Mouse (Mus musculus): ENCODE data around the gene Clec4a2.

GRCm38 (mm10) chr6:123095125-123095843, 10.9 kb upstream of the Clec4a2 start:
- no peak for TF ChIP-seq POLR2AphosphoS2 (IDR thresholded peaks at IDR 0.05; ENCODE audit: insufficient read length, low read depth)
- TF ChIP-seq POLR2A (IDR thresholded peaks at IDR 0.05; ENCODE audit: insufficient read length, low read depth) = no peak
- TF ChIP-seq USF1 (IDR thresholded peaks at IDR 0.05; ENCODE audit: low read depth) = no peak
- no peak for TF ChIP-seq MYOG (IDR thresholded peaks at IDR 0.05; ENCODE audit: control insufficient read depth in 1 of 3, insufficient read depth in 1 of 3, insufficient read length in 2 of 3, low read depth in 2 of 3)
- TF ChIP-seq E2F4 (IDR thresholded peaks at IDR 0.05; ENCODE audit: insufficient read depth) = no peak
- no peak for TF ChIP-seq MAX (IDR thresholded peaks at IDR 0.05; ENCODE audit: low read depth)
- TF ChIP-seq TCF12 (IDR thresholded peaks at IDR 0.05; ENCODE audit: insufficient read depth, poor library complexity, severe bottlenecking) = no peak
- no peak for TF ChIP-seq MYOD1 (IDR thresholded peaks at IDR 0.05; ENCODE audit: control insufficient read depth in 1 of 3, insufficient read length in 2 of 3, low read depth in 2 of 3)
- TF ChIP-seq REST (IDR thresholded peaks at IDR 0.05; ENCODE audit: insufficient read depth, insufficient read length) = no peak
- no peak for TF ChIP-seq TCF3 (IDR thresholded peaks at IDR 0.05; ENCODE audit: insufficient read length, low read depth)

All from myocyte (in vitro differentiated cells).